Mouse (Mus musculus): ENCODE data around the gene Igsf3.
A peak's percentile ranks its signal among the peaks of the same experiment; 100 is the strongest.

Gene Igsf3

GRCm38 (mm10) chr3:101376538-101377247 is at the start of gene Igsf3:
Gene Igsf3 (plus strand): TSS chr3:101377083.
- DNase-seq: peak; percentile 85 to 87

DNA sequence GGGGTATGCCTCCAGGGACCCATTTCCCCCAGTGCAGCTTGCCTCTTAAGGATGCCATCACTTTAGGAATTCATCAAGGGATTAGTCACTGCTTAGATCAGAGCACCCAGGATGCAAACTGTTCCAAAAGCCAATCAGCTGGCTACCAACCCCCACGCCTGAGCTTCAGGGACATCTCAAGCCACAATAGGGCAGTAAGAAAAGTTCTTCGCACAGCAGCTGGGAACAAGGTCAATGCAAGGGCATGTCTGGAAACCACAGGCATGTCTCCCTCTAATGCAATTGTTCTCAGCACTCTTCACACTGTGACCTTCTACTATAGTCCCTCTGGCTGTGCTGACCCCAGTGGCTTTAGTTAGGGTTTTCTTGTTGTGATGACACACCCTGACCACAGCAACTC is 49.6 kb upstream of the Igsf3 start:
- DNase-seq: no peak

GRCm38 (mm10) chr3:101328617-101329016 is 48.3 kb upstream of the Igsf3 start:
- DNase-seq: no peak

- DNase-seq: no peak
Measured at GRCm38 (mm10) chr3:101343199-101343924, 33.5 kb upstream of the Igsf3 start.

DNA sequence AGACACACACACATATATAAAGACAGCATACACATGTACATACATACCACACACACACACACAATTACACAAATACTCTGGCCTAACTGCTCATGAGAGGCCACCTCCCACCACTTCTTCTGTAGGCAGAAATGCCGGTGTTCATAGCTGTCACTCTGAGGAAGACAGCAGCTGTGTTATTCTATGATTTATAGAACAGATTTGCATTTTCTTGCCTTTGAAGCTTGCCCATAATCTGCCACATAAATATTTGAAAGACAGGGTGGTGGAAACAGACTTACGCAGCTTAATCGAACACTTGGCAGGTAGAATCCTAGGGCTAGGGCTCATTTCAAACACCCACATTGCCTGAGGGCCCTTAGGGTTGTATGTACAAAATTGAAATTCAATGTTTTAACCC is 32.6 kb upstream of the Igsf3 start:
- DNase-seq: no peak

- no peak for DNase-seq
Measured at GRCm38 (mm10) chr3:101345299-101345698, 31.6 kb upstream of the Igsf3 start.

DNA sequence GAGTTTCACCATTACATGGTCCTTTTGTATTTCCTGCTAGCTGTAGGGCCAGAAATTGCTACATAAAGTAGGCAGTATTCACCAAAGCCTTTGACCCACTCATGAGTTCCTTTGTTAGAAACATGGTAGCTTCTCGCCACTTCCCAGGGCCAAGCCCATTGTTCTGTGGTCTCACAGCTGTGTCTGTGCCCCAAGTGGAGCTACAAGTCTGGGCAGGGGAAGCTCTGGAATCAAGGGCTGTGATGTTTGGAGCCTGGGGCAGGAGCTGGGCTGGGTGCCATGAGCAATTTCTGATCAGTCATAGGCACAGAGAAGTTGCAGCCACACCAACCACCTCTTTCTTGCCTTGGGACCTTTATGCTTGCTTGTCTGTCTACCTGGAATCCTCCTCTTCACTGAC is 30.1 kb upstream of the Igsf3 start:
- DNase-seq: no peak

DNA sequence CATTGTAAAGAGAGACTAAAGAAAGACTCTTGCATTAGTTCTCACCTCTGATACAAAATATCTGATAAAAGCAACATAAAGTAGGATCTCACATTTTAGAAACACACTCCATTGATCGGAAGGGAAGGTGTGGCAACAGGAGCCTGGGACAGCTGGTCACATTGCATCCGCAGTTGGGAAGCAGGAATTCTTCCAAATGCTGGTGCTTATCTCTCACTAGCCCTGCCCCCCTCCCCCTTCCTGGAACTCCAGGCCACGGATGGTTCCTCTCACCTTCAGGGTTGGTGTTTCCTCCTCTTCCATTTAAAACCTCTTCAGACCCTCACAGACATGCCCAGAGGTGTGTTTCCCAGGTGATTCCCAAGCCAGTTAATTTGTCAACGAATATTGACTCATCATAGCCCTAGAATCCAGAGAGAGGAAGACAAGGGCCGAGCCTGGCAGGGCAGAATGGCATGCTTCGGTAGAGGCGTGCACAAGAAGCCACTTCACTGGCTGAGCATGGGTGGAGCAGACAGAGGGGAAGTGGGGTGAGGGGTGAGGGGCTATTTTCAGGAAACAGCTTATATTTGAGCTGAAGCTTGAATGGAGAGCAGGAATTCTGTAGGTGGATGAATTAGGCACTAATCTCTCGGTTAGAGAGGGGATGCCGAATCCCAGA is 28.3 kb upstream of the Igsf3 start:
- no peak for DNase-seq

GRCm38 (mm10) chr3:101349542-101350307 is 27.2 kb upstream of the Igsf3 start:
- peak in 1 of 2 experiments; percentile 21 for DNase-seq

DNA sequence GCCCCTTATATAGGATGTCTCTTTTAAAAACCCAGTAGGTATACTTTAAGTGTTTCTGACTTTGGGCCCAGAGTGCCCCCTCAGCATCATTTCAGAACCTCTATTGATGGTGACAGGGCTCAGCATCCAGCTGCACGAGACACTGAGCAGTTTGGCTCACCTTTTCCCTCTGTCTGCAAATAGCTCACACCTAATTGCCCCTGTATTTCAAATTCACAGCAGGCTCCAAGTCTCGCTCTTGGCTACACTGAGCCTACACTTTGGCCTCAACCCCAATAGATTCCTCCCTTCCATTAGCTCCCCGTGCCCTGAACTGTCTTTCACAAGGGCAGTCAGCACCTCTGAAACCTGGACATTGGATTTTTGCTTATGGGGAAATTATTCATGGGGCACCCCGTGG is 26.5 kb upstream of the Igsf3 start:
- DNase-seq: no peak

GRCm38 (mm10) chr3:101354490-101354889 is 22.4 kb upstream of the Igsf3 start:
- no peak for DNase-seq

- DNase-seq: no peak
Measured at GRCm38 (mm10) chr3:101355702-101356101, 21.2 kb upstream of the Igsf3 start.

- DNase-seq: no peak
Measured at GRCm38 (mm10) chr3:101356583-101357553, 20.0 kb upstream of the Igsf3 start.

GRCm38 (mm10) chr3:101360832-101361231 is 16.1 kb upstream of the Igsf3 start:
- DNase-seq: no peak

- DNase-seq: no peak
Measured at GRCm38 (mm10) chr3:101362391-101362790, 14.5 kb upstream of the Igsf3 start.

DNA sequence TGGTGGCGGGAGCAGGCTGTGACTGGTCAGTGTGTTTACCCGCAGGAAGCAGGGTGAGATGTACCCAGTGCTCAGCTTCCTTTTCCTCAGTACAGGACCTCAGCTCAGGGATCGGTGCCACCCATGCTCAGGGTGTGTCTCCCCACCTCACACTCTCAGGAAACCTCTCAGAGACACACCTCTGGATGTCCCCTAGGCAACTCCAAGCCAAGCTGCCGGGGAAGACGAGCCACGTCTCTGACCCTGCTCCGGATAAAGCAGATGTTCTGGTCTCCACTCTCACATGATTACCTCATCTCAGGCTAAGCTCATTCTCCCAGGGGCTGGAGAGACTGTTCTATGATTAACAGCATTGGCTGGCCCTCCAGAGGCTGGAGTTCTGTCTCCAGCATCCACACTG is 13.3 kb upstream of the Igsf3 start:
- DNase-seq: no peak

- no peak for DNase-seq
Measured at GRCm38 (mm10) chr3:101365081-101365612, 11.7 kb upstream of the Igsf3 start.

- DNase-seq: no peak
Measured at GRCm38 (mm10) chr3:101365911-101366310, 11.0 kb upstream of the Igsf3 start.

GRCm38 (mm10) chr3:101367372-101367771 is 9.5 kb upstream of the Igsf3 start:
- DNase-seq: no peak

GRCm38 (mm10) chr3:101369301-101369881 is 7.5 kb upstream of the Igsf3 start:
- no peak for DNase-seq

DNA sequence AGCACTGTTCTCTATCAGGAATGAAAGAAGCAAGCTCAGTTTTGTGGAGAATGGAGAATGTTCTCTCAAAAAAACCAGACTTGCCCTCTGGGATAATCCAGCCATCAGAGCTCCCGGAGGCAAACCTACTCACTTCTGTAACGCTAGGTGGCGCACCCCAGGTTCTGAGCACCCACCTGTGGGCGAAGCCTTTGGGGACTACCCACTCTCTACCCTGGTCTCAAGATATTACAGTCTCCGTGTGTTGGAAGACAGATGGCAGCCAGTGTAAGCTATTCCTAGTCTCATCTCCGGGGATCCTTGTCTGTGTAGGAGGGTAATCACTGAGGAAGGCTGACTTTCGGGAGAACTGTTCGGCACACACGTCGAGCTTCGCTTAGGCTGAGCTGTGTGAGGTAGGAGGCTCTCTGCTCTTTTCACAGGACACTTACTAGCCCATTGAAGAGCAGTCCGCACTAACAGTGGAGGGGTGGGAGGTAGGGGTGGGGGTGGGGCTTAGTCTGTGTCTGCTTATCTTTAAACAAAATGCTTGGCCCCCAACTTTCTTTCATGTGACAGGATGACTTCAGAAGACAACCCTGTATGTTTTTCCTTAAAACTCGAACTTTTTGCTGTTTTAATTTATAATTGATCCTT is 4.4 kb upstream of the Igsf3 start:
- DNase-seq: peak; percentile 40 to 43
